19 mouse cellular contexts compared by ENCODE assay signal in the genomic region with DNA sequence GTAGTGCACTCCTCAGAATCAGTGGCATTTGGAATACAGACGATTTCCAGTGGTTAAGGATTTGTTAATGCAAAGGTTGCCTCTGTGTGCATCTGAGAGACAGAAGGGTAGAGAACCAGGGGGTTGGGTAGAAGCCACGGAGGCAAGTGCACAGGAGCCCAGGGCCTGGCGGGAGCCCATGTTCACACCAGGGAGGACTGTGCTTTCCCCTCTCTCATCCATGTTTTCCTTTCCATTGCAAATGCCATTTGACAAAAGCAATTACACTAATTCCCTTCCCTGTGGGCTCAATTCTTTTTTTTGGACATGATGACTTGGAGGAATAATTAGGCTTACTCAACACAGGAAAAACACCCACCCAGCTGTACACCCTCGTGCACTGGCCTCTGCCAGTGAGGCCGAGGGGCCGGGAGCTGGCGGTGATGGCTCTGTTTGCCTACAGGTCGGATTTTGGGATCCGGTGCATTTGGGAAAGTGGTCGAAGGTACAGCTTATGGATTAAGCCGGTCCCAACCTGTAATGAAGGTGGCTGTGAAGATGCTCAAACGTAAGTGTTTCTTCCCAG. TPM values are rescaled to one million over a fixed set of nuclear protein-coding genes. Genes with fewer than 3 reads are reported as not detected.
DNase-seq lines count a peak whose midpoint lies in the region; ATAC-seq lines count a peak whose summit lies in the region.
"Had no signal": no experiment of that assay in that cellular context is flagged by ENCODE, and none has a peak within 500 bp of the region (broad histone marks: within the 10 kb centered on the region; RNA-seq: fewer than 3 reads in every experiment).

No protein-coding gene starts in this region.

- peak; percentile 29; the same call in 1 of the 2 replicates for ATAC-seq in forebrain, embryonic 16.5 days
- no peak for ATAC-seq in forebrain, embryonic 12.5 days (ENCODE audit: low FRiP score)
- peak; percentile 45; the same call in 1 of the 2 replicates for ATAC-seq in midbrain, embryonic 16.5 days
- no peak for ATAC-seq in midbrain, embryonic 13.5 days
- ATAC-seq in hindbrain, embryonic 16.5 days, result peak; percentile 84
- ATAC-seq: forebrain, embryonic 14.5 days; intestine, embryonic 16.5 days; lung, postnatal 0 days had no signal

- DNase-seq in cerebellum, adult 11 months, result peak; percentile 2
- no peak for DNase-seq in cerebellum, adult 9-10 months
- no peak for DNase-seq in thymus, postnatal 36 days
- DNase-seq: adrenal gland, postnatal 10 days; gastrocnemius, postnatal 10 days; kidney, adult 9 months; kidney, postnatal 14 days; right cerebral cortex, postnatal 14 days had no signal

- H3K9me3 ChIP-seq in forebrain, embryonic 16.5 days (ENCODE audit: control insufficient read depth, low read length), result no peaks in the 10 kb centered on the region
- no peaks in the 10 kb centered on the region for H3K9me3 ChIP-seq in forebrain, embryonic 12.5 days
- no peaks in the 10 kb centered on the region for H3K9me3 ChIP-seq in midbrain, embryonic 16.5 days (replicated peaks; ENCODE audit: control insufficient read depth, low read length, poor library complexity, severe bottlenecking)
- no peaks in the 10 kb centered on the region for H3K9me3 ChIP-seq in midbrain, embryonic 13.5 days
- no peaks in the 10 kb centered on the region for H3K9me3 ChIP-seq in hindbrain, embryonic 16.5 days (ENCODE audit: control insufficient read depth, low read length)
- H3K9me3 ChIP-seq: embryonic facial prominence, embryonic 12.5 days had no signal

- no peak overlapping the region for H3K9ac ChIP-seq in forebrain, embryonic 16.5 days (replicated peaks; ENCODE audit: low read depth, low read length)
- no peak overlapping the region for H3K9ac ChIP-seq in forebrain, embryonic 12.5 days
- H3K9ac ChIP-seq in midbrain, embryonic 16.5 days (ENCODE audit: low read depth, low read length), result no peak overlapping the region
- H3K9ac ChIP-seq in midbrain, embryonic 13.5 days (replicated peaks), result no peak overlapping the region
- no peak overlapping the region for H3K9ac ChIP-seq in hindbrain, embryonic 16.5 days (ENCODE audit: low read depth, low read length)
- H3K9ac ChIP-seq: embryonic facial prominence, embryonic 12.5 days had no signal

- H3K27me3 ChIP-seq in forebrain, embryonic 16.5 days (replicated peaks; ENCODE audit: control insufficient read depth, insufficient read depth, low read length), result no peaks in the 10 kb centered on the region
- no peaks in the 10 kb centered on the region for H3K27me3 ChIP-seq in forebrain, embryonic 12.5 days
- H3K27me3 ChIP-seq in midbrain, embryonic 16.5 days (ENCODE audit: control insufficient read depth, insufficient read depth, low read depth, low read length), result no peaks in the 10 kb centered on the region
- H3K27me3 ChIP-seq in midbrain, embryonic 13.5 days, result 0 out of 2 replicates have a peak, but pooled peaks cover 3% of the 10 kb centered on the region
- H3K27me3 ChIP-seq in hindbrain, embryonic 16.5 days (replicated peaks; ENCODE audit: control insufficient read depth, insufficient read depth, low read length), result no peaks in the 10 kb centered on the region
- H3K27me3 ChIP-seq: embryonic facial prominence, embryonic 12.5 days had no signal

- 0 out of 2 replicates have a peak, but pooled peaks cover 3% of the 10 kb centered on the region for H3K4me1 ChIP-seq in forebrain, embryonic 16.5 days (replicated peaks; ENCODE audit: control insufficient read depth, insufficient read depth, low read length)
- 0 out of 2 replicates have a peak, but pooled peaks cover 4% of the 10 kb centered on the region for H3K4me1 ChIP-seq in forebrain, embryonic 12.5 days
- H3K4me1 ChIP-seq in midbrain, embryonic 16.5 days (ENCODE audit: control insufficient read depth, insufficient read depth, low read length), result no peaks in the 10 kb centered on the region
- peaks cover 5% of the 10 kb centered on the region; the same call in 1 of the 2 replicates for H3K4me1 ChIP-seq in midbrain, embryonic 13.5 days (replicated peaks)
- H3K4me1 ChIP-seq in hindbrain, embryonic 16.5 days (ENCODE audit: control insufficient read depth, insufficient read depth, low read depth, low read length), result no peaks in the 10 kb centered on the region
- H3K4me1 ChIP-seq: embryonic facial prominence, embryonic 12.5 days had no signal

- 58% methylated on average over 12 of the region's 12 CpGs for WGBS in forebrain, embryonic 16.5 days
- WGBS in forebrain, embryonic 12.5 days, result 72% methylated on average over 12 of the region's 12 CpGs
- WGBS in midbrain, embryonic 16.5 days, result 56% methylated on average over 12 of the region's 12 CpGs
- WGBS in midbrain, embryonic 13.5 days, result 68% methylated on average over 12 of the region's 12 CpGs
- 70% methylated on average over 12 of the region's 12 CpGs for WGBS in hindbrain, embryonic 16.5 days

- H3K4me2 ChIP-seq in forebrain, embryonic 16.5 days (ENCODE audit: low read length), result no peak overlapping the region
- no peak overlapping the region for H3K4me2 ChIP-seq in forebrain, embryonic 12.5 days
- no peak overlapping the region for H3K4me2 ChIP-seq in midbrain, embryonic 16.5 days (ENCODE audit: low read length)
- H3K4me2 ChIP-seq in midbrain, embryonic 13.5 days (replicated peaks), result no peak overlapping the region
- no peak overlapping the region for H3K4me2 ChIP-seq in hindbrain, embryonic 16.5 days (ENCODE audit: low read length)
- H3K4me2 ChIP-seq: embryonic facial prominence, embryonic 12.5 days; heart, embryonic 11.5 days had no signal

- H3K36me3 ChIP-seq in forebrain, embryonic 16.5 days (ENCODE audit: control insufficient read depth, insufficient read depth), result no peaks in the 10 kb centered on the region
- no peaks in the 10 kb centered on the region for H3K36me3 ChIP-seq in forebrain, embryonic 12.5 days (replicated peaks)
- no peaks in the 10 kb centered on the region for H3K36me3 ChIP-seq in midbrain, embryonic 16.5 days (ENCODE audit: control insufficient read depth, insufficient read depth, low read length)
- no peaks in the 10 kb centered on the region for H3K36me3 ChIP-seq in midbrain, embryonic 13.5 days
- no peaks in the 10 kb centered on the region for H3K36me3 ChIP-seq in hindbrain, embryonic 16.5 days (ENCODE audit: control insufficient read depth, insufficient read depth, low read length)

- no peak overlapping the region for H3K4me3 ChIP-seq in forebrain, embryonic 16.5 days (replicated peaks; ENCODE audit: low read length)
- H3K4me3 ChIP-seq in forebrain, embryonic 12.5 days (replicated peaks), result no peak overlapping the region
- no peak overlapping the region for H3K4me3 ChIP-seq in midbrain, embryonic 16.5 days (ENCODE audit: low read depth, low read length)
- H3K4me3 ChIP-seq in midbrain, embryonic 13.5 days (replicated peaks), result no peak overlapping the region
- H3K4me3 ChIP-seq in hindbrain, embryonic 16.5 days (ENCODE audit: low read length), result no peak overlapping the region
- H3K4me3 ChIP-seq: embryonic facial prominence, embryonic 12.5 days had no signal

- no peak overlapping the region for H3K27ac ChIP-seq in forebrain, embryonic 16.5 days (ENCODE audit: low read length)
- H3K27ac ChIP-seq in forebrain, embryonic 12.5 days, result no peak overlapping the region
- no peak overlapping the region for H3K27ac ChIP-seq in midbrain, embryonic 16.5 days (ENCODE audit: low read length)
- no peak overlapping the region for H3K27ac ChIP-seq in midbrain, embryonic 13.5 days
- no peak overlapping the region for H3K27ac ChIP-seq in hindbrain, embryonic 16.5 days (ENCODE audit: low read depth, low read length)
- H3K27ac ChIP-seq: embryonic facial prominence, embryonic 12.5 days; macrophage had no signal

RNA-seq across cellular contexts. Expression of a gene that starts 27.7 kb away (rescaled TPM):
- polyA plus RNA-seq in forebrain, embryonic 16.5 days (2015; fragmentation: Nextera tagmentation; extraction: Ambion mirVana), result 11.3 and 12.1 TPM in 2 replicates
- polyA plus RNA-seq in forebrain, embryonic 12.5 days (2016; fragmentation: Nextera tagmentation; extraction: Ambion mirVana), result 15.7 and 18.9 TPM in 2 replicates
- polyA plus RNA-seq in midbrain, embryonic 16.5 days (2015; fragmentation: Nextera tagmentation; extraction: Ambion mirVana), result 12.7 and 15.2 TPM in 2 replicates
- polyA plus RNA-seq in midbrain, embryonic 13.5 days (2015; fragmentation: Nextera tagmentation; extraction: Ambion mirVana), result 4.2 and 5.2 TPM in 2 replicates
- polyA plus RNA-seq in hindbrain, embryonic 16.5 days (2015; fragmentation: Nextera tagmentation; extraction: Ambion mirVana), result 20.8 and 22.1 TPM in 2 replicates
- polyA plus RNA-seq: macrophage had no signal

Comparison
In these comparisons a context has a peak if more than half of its experiments do, and no peak if none do; other contexts are left out.
1. ATAC-seq: peak in forebrain, embryonic 16.5 days (single experiment), midbrain, embryonic 16.5 days (single experiment) and hindbrain, embryonic 16.5 days (single experiment); none in forebrain, embryonic 12.5 days (single experiment) and midbrain, embryonic 13.5 days (single experiment).